Mouse (Mus musculus) liver, adult (tissue): ENCODE measurements around the gene Krt12.

Experiments used
- GATA4 ChIP-seq: IDR thresholded peaks from 2 replicates; pipeline ENCODE4 v1.6.1; 2014; ENCODE audit warnings: mild to moderate bottlenecking, low read length; ENCODE audit not compliant: insufficient replicate concordance

Krt12 gene

GRCm38 (mm10) chr11:99422159-99422558 lies at the start of gene Krt12:
Krt12 (minus strand) TSS chr11:99422259.
- no peak for TF ChIP-seq GATA4

GRCm38 (mm10) chr11:99469228-99469627 lies 47.2 kb upstream of the Krt12 start:
- no peak for TF ChIP-seq GATA4

- no peak for TF ChIP-seq GATA4
Observed at GRCm38 (mm10) chr11:99468566-99468965, 46.5 kb upstream of the Krt12 start.

- TF ChIP-seq GATA4, result no peak
Observed at GRCm38 (mm10) chr11:99466316-99466715, 44.3 kb upstream of the Krt12 start.

- no peak for TF ChIP-seq GATA4
Observed at GRCm38 (mm10) chr11:99464836-99465235, 42.8 kb upstream of the Krt12 start.

GRCm38 (mm10) chr11:99463155-99463554 lies 41.1 kb upstream of the Krt12 start:
- TF ChIP-seq GATA4, result peak; percentile 48; the same call in 1 of the 2 replicates

- no peak for TF ChIP-seq GATA4
Observed at GRCm38 (mm10) chr11:99461736-99462135, 39.7 kb upstream of the Krt12 start.

GRCm38 (mm10) chr11:99458887-99459286 lies 36.8 kb upstream of the Krt12 start:
- no peak for TF ChIP-seq GATA4

GRCm38 (mm10) chr11:99454759-99455158 lies 32.7 kb upstream of the Krt12 start:
- no peak for TF ChIP-seq GATA4

- TF ChIP-seq GATA4, result no peak
Observed at GRCm38 (mm10) chr11:99454044-99454443, 32.0 kb upstream of the Krt12 start.

GRCm38 (mm10) chr11:99448769-99449168 lies 26.7 kb upstream of the Krt12 start:
- no peak for TF ChIP-seq GATA4

GRCm38 (mm10) chr11:99441220-99441619 lies 19.2 kb upstream of the Krt12 start:
- TF ChIP-seq GATA4, result no peak

- no peak for TF ChIP-seq GATA4
Observed at GRCm38 (mm10) chr11:99439465-99439864, 17.4 kb upstream of the Krt12 start.

GRCm38 (mm10) chr11:99437972-99438371 lies 15.9 kb upstream of the Krt12 start, which contains the start of gene Krt20:
Krt20 (minus strand) TSS chr11:99438150.
- no peak for TF ChIP-seq GATA4

- TF ChIP-seq GATA4, result no peak
Observed at GRCm38 (mm10) chr11:99436625-99437024, 14.6 kb upstream of the Krt12 start.

- no peak for TF ChIP-seq GATA4
Observed at GRCm38 (mm10) chr11:99430670-99431069, 8.6 kb upstream of the Krt12 start.

- TF ChIP-seq GATA4, result no peak
Observed at GRCm38 (mm10) chr11:99420586-99420985, 1.5 kb downstream of the Krt12 start.

- TF ChIP-seq GATA4, result no peak
Observed at GRCm38 (mm10) chr11:99417819-99418218, 4.2 kb downstream of the Krt12 start.

GRCm38 (mm10) chr11:99416902-99417301 lies 5.2 kb downstream of the Krt12 start:
- TF ChIP-seq GATA4, result no peak
